Mouse (Mus musculus) thymus, postnatal 14 days (tissue): ENCODE measurements at regions not wholly inside any gene's neighbourhood (a gene's known extent, or its start where the extent isn't known, plus 50 kb on each side); places are given as distances from the start of the nearest gene placed in this dataset.

Experiments
- DNase-seq: peaks from one replicate; pipeline ENCODE4 v3.0.0; 2021

- no peak for DNase-seq
Measured at GRCm38 (mm10) chr16:87224024-87224423, 130.0 kb upstream of the N6amt1 start.

DNA sequence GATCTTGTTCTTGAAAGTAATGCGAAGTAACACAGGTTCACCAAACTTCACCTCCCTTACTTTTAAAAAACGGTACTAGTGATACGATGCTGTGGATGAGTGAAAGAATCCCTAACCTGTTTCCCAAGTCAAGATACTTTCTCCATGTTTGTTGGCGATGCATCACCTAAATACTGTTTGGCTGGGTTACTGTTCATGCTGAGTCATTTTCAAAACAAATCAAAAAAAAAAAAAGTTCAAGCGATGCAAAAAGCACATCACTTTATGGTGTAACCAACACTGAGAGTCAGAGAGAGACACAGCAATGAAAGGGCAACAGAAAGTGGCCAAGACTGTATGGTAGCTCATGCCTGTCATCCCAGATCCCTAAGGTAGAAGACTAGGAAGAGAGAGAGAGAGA, 133.4 kb upstream of the N6amt1 start:
- DNase-seq, result no peak

DNA sequence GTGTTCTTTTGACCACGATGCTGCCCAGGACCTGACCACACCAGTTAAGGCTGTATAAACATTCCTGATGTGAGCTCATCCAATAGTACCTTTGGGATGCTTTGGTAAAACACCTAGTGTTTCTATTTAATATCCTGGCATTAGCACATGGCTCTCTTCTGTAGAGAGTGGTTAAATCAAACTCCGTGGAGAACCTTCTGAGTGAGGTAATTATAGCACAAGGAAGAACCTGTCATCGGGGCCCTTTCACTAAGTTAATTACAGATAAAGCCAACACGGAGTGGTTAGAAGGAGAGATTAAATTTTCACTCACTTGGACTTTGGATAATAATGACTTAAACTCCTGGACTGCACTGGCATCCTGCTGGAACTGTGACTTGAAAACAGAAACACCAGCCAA, 133.8 kb upstream of the N6amt1 start:
- no peak for DNase-seq

DNA sequence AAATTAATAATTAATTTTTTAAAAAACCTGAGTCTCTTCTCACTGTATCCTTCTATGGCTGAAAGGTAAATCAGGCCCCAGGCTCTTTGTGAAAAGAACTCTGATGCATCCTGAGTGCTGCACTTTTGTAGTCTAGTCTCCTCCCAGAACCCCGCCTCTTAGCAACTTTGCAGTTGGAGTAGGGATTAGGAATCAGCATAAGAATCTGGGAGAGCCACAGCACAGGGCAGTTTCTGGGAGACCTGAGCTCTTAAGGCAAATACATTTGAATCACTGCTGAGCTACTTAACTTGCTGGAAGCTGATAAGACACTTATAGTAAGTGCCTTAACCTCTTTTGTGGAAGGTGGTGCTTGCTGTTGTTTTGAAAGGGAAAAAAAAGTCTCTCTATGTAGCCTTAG, 146.1 kb upstream of the N6amt1 start:
- DNase-seq, result no peak

- no peak for DNase-seq
Measured at GRCm38 (mm10) chr16:87190471-87190870, 163.5 kb upstream of the N6amt1 start.

- DNase-seq, result no peak
Measured at GRCm38 (mm10) chr16:87188737-87189136, 165.2 kb upstream of the N6amt1 start.

DNA sequence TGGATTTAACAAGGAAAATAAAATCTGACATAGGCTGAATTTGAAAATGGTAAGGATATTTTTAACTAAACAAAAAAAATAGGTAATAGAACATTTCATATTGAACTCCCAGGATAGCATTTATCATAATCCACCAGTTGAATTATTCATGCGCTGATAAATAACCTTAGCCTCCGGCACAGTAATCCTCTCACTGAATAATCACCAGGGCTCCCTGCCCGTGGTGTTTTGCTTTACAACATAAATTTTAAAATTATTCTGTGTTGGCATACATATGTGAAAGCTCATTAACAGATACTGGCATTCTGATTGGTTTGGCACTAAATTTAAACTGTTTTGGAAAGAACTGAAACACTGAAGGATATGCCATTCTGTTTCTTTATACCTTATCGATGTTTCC, 181.6 kb upstream of the N6amt1 start:
- DNase-seq, result no peak

DNA sequence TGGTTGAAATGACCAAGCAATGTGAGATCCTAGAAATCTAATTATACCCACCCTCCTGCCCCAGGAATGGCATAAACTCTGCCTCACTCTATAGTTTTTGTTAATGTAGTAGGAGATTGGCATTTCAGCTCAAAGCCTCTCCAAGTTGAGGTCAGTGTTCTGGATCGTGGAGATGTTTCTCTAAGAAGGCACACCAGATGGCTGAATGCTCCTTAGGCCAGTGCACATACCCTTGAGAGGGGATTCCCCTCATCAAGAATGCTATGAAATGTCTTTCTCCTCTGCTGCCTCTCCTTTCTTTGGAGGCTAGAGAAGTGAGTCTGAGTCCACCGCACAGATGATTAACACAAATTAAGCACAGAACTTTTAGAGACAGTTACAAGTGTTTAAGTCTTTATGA, 214.7 kb upstream of the N6amt1 start:
- no peak for DNase-seq

GRCm38 (mm10) chr16:87136503-87136902, 217.5 kb upstream of the N6amt1 start:
- DNase-seq, result no peak

- DNase-seq, result no peak
Measured at GRCm38 (mm10) chr16:87134452-87134851, 219.5 kb upstream of the N6amt1 start.

GRCm38 (mm10) chr16:87133874-87134273, 220.1 kb upstream of the N6amt1 start:
- DNase-seq, result no peak

- DNase-seq, result no peak
Measured at GRCm38 (mm10) chr16:87132082-87132481, 221.9 kb upstream of the N6amt1 start.

GRCm38 (mm10) chr16:87130733-87131640, 223.0 kb upstream of the N6amt1 start:
- DNase-seq, result no peak

GRCm38 (mm10) chr16:87129021-87129420, 225.0 kb upstream of the N6amt1 start:
- DNase-seq, result no peak

GRCm38 (mm10) chr16:87128230-87128629, 225.8 kb upstream of the N6amt1 start:
- DNase-seq, result no peak

- DNase-seq, result no peak
Measured at GRCm38 (mm10) chr16:87124519-87124918, 229.5 kb upstream of the N6amt1 start.

DNA sequence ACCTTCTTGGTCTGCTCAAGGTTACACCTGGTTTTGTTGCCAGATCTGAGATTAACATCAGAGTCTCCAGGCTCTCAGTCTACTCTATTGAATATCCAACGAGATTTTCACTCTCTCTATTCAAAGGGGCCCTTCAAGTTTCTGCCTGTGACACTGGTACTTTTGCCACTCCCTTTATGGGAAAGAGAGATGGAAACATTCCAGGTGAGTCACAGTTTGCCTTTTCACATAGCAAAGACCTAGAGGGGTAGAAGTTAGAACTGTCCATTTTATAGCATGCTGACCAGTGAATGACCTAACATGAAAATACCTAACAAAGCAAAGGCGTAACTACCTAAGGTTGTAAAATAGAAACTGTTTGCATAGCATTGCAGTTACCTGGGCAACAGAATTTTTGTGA, 250.4 kb upstream of the N6amt1 start:
- no peak for DNase-seq

DNA sequence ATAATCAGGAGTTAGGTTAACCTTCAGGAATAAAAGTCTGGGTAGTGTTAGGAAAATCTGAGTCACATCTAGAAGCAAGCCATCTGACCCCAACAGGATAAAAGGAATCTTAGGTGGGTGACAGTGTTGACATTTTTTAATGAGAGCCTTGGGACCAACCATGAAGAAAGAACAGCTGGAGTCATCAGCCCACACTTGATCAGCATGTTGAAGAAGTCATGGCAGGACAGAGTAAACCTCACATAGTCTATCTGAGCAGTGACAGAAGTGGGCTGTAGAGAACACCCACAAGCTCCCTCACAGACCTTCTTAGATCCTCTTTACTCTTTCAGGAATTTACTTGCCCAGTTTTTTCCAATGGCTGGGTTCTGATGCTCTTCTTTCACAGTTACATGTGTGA, 251.9 kb upstream of the N6amt1 start:
- no peak for DNase-seq

GRCm38 (mm10) chr16:87092011-87092410, 262.0 kb upstream of the N6amt1 start:
- DNase-seq, result no peak

- no peak for DNase-seq
Measured at GRCm38 (mm10) chr16:87089322-87089721, 264.7 kb upstream of the N6amt1 start.

DNA sequence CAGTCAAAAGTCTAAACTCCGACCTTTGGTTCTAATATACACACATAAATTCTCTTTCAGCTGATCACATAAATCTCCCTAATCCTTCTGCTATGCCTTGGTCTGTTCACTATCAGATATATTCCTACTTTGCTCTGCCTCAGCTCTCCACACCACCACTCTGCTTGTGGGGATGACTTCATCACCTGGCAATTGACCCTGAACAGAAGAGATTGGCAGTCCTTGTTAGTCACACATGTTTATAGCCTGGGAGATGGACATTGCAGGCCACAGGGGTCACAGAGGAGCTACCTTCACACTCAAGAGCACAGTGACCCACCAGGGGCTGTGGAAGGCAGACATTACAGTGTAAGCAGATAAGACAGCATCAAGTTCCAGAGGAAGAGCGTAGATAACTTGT, 270.5 kb upstream of the N6amt1 start:
- no peak for DNase-seq

DNA sequence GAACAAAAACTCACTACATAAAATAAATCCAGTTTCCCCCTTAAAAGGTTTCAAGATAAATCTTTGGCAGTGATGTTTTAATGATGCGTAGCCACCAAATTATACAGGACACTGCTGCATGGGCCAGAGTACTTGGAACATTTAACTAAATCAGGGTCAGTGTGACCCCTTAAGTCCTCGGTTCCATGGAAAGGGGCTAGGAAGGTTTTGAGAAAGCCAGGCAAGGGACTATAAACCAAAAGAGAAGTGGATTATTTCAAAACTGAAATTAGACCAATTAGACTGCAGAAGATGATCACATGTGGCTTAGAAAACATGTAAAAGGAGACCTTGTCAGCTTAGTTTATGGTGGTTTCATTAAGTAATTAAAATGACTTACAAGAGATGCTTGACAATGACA, 276.6 kb upstream of the N6amt1 start:
- no peak for DNase-seq

- no peak for DNase-seq
Measured at GRCm38 (mm10) chr16:87069294-87069693, 284.7 kb upstream of the N6amt1 start.

DNA sequence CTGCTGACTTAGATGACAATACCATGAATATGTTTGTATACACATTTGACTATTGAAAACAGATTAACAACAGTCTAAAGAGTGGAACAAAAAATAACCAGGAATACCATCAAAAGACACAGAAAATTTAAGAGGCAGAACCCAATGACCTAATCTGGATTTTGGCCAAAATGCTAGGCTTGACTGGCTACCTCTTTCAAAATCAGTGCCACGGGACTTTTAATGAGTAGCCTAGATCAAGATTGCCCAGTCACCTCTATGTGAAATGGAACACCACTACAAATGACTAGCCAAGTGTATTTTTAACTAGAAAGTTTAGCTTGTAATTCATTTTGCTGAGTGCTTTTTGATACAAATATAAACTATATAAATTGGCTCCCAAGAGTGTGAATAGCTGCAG, 286.0 kb upstream of the N6amt1 start:
- DNase-seq, result no peak

DNA sequence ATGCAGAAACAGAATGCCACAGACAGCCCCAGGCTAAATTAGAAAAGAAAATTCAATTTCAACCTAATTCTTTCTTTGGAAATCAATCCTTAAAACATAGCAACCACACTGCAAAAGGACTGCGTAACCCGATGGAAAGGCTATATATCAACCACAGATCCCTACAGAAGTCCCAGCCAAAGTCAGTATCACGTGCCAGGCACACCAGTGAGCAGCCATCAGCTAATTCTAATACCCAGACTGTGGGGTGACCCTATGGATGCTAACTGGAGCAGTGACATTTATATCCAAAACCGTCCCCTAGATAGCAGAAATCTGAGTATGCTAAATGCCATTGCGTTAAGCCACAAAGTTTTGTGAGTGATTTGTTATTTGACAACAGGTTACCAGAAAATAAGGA, 286.5 kb upstream of the N6amt1 start:
- DNase-seq, result no peak
